In genomic region chr1:53061871-53062608, GRCm38 (mm10) we compare ENCODE assay signal across 12 mouse cellular contexts. TPM values are rescaled to one million over a fixed set of nuclear protein-coding genes. Genes with fewer than 3 reads are reported as not detected.
A peak's percentile ranks its signal among the peaks of the same experiment; 100 is the strongest.
DNase-seq lines count a peak whose midpoint lies in the region; ATAC-seq lines count a peak whose summit lies in the region.
"Had no signal": no experiment of that assay in that cellular context is flagged by ENCODE, and none has a peak within 500 bp of the region (broad histone marks: within the 10 kb centered on the region; RNA-seq: fewer than 3 reads in every experiment).

No protein-coding gene starts in this region.

- ATAC-seq in heart, embryonic 13.5 days (ENCODE audit: extremely low read depth, insufficient number of reproducible peaks, low FRiP score, low TSS enrichment), result no peak
- peak; percentile 51; the same call in 1 of the 2 replicates for ATAC-seq in neural tube, embryonic 14.5 days (ENCODE audit: low read depth)
- ATAC-seq: lung, postnatal 0 days had no signal

- no peak overlapping the region for H3K4me3 ChIP-seq in heart, embryonic 13.5 days
- H3K4me3 ChIP-seq in neural tube, embryonic 14.5 days (ENCODE audit: low read depth, low read length), result no peak overlapping the region

- WGBS in heart, embryonic 13.5 days, result 49% methylated on average over 13 of the region's 13 CpGs
- WGBS in neural tube, embryonic 14.5 days, result 53% methylated on average over 13 of the region's 13 CpGs

- H3K4me1 ChIP-seq in heart, embryonic 13.5 days, result peaks cover 26% of the 10 kb centered on the region
- H3K4me1 ChIP-seq in neural tube, embryonic 14.5 days (ENCODE audit: control insufficient read depth, insufficient read depth, low read length), result no peaks in the 10 kb centered on the region

- no peak for DNase-seq in heart, postnatal 10 days
- DNase-seq in brain, embryonic 18.5 days (ENCODE audit: low read depth, low spot score), result peak; percentile 54
- DNase-seq in layer of hippocampus, adult 18-20 months (ENCODE audit: low spot score in 2 of 2), result peak; percentile 47 to 70
- no peak for DNase-seq in cerebellum, postnatal 25 days
- DNase-seq in lung, adult 18-20 months, result no peak
- no peak for DNase-seq in heart, postnatal 4 days
- DNase-seq: cerebellum, adult 9-11 months; gastrocnemius, postnatal 25 days; kidney, adult 8-10 months had no signal

- no peaks in the 10 kb centered on the region for H3K27me3 ChIP-seq in heart, embryonic 13.5 days (replicated peaks)
- no peaks in the 10 kb centered on the region for H3K27me3 ChIP-seq in neural tube, embryonic 14.5 days (ENCODE audit: control insufficient read depth, insufficient read depth, low read length)

- no peaks in the 10 kb centered on the region for H3K36me3 ChIP-seq in heart, embryonic 13.5 days
- no peaks in the 10 kb centered on the region for H3K36me3 ChIP-seq in neural tube, embryonic 14.5 days (ENCODE audit: control insufficient read depth, insufficient read depth, low read length)

- H3K9ac ChIP-seq in heart, embryonic 13.5 days, result no peak overlapping the region
- no peak overlapping the region for H3K9ac ChIP-seq in neural tube, embryonic 14.5 days (replicated peaks; ENCODE audit: low read depth, low read length)

- H3K9me3 ChIP-seq in heart, embryonic 13.5 days, result no peaks in the 10 kb centered on the region
- no peaks in the 10 kb centered on the region for H3K9me3 ChIP-seq in neural tube, embryonic 14.5 days (ENCODE audit: control insufficient read depth, low read length)

- intact Hi-C loops in heart, postnatal 10 days (cut with DNase I), result no loop called here

- H3K4me2 ChIP-seq in heart, embryonic 13.5 days, result peak overlapping the region; percentile 4
- no peak overlapping the region for H3K4me2 ChIP-seq in neural tube, embryonic 14.5 days (ENCODE audit: low read depth, low read length)

- no peak overlapping the region for H3K27ac ChIP-seq in heart, embryonic 13.5 days (replicated peaks)
- no peak overlapping the region for H3K27ac ChIP-seq in neural tube, embryonic 14.5 days (ENCODE audit: low read depth, low read length)

RNA-seq across cellular contexts. Expression of gene Mstn, which starts 0.6 kb away (rescaled TPM):
- polyA plus RNA-seq in heart, embryonic 13.5 days (2015; fragmentation: Nextera tagmentation; extraction: Ambion mirVana), result 4.8 and 5.1 TPM in 2 replicates
- not detected for total RNA-seq in heart, postnatal 10 days (2021)
- total RNA-seq in layer of hippocampus, adult 18-20 months (2021), result under 1 TPM; 0.67 to 0.74 TPM
- 0.32 and 0.40 TPM in 2 replicates for polyA plus RNA-seq in neural tube, embryonic 14.5 days (2014; fragmentation: Nextera tagmentation; extraction: Ambion mirVana)
- under 1 TPM; 0.21 to 0.54 TPM for total RNA-seq in heart, postnatal 4 days (2021)
- polyA plus RNA-seq: lung, postnatal 0 days had no signal

RNA-seq across cellular contexts. Expression of gene 1700019D03Rik, which starts 42.1 kb away (rescaled TPM):
- polyA plus RNA-seq in heart, embryonic 13.5 days (2015; fragmentation: Nextera tagmentation; extraction: Ambion mirVana), result 1.6 TPM in 2 replicates
- 1 to 10 TPM; 1.8 to 2.1 TPM for total RNA-seq in heart, postnatal 10 days (2021)
- 1 to 10 TPM; 8.5 to 9.7 TPM for total RNA-seq in layer of hippocampus, adult 18-20 months (2021)
- 3.1 and 3.8 TPM in 2 replicates for polyA plus RNA-seq in neural tube, embryonic 14.5 days (2014; fragmentation: Nextera tagmentation; extraction: Ambion mirVana)
- under 1 TPM; 0.45 to 0.86 TPM for total RNA-seq in heart, postnatal 4 days (2021)

Comparison
In these comparisons a context has a peak if more than half of its experiments do, and no peak if none do; other contexts are left out.
1. DNase-seq: peak in brain, embryonic 18.5 days (single experiment) and layer of hippocampus, adult 18-20 months (2 of 2); none in heart, postnatal 10 days (0 of 2), cerebellum, postnatal 25 days (0 of 2), lung, adult 18-20 months (0 of 2) and heart, postnatal 4 days (single experiment).